ENCODE assay signal across 30 mouse cellular contexts in genomic region chr4:43236898-43237297, GRCm38 (mm10). TPM values are rescaled to one million over a fixed set of nuclear protein-coding genes. Genes with fewer than 3 reads are reported as not detected.
"Had no signal": no experiment of that assay in that cellular context is flagged by ENCODE, and none has a peak within 500 bp of the region (broad histone marks: within the 10 kb centered on the region; RNA-seq: fewer than 3 reads in every experiment).

No protein-coding gene starts in this region.

- DNase-seq: heart, postnatal 10 days; heart, postnatal 36 days; kidney, adult 11 months; kidney, adult 18-20 months; kidney, adult 2 months; kidney, adult 8-10 months; kidney, adult 9 months; kidney, postnatal 10 days; kidney, postnatal 14 days; kidney, postnatal 25 days; kidney, postnatal 36 days; kidney, postnatal 4 days; layer of hippocampus, adult 9-11 months; layer of hippocampus, postnatal 36 days had no signal

- H3K4me3 ChIP-seq: heart, embryonic 12.5 days; heart, embryonic 13.5 days; heart, embryonic 15.5 days; hindbrain, embryonic 10.5 days; hindbrain, embryonic 12.5 days; hindbrain, embryonic 13.5 days; hindbrain, embryonic 15.5 days; intestine, embryonic 15.5 days; kidney, embryonic 15.5 days; layer of hippocampus, adult 2 months; left cerebral cortex, adult 2 months had no signal

- H3K36me3 ChIP-seq: heart, embryonic 15.5 days; intestine, embryonic 15.5 days; kidney, embryonic 15.5 days had no signal

- H3K4me2 ChIP-seq: heart, embryonic 11.5 days; heart, embryonic 12.5 days; heart, embryonic 13.5 days; heart, embryonic 15.5 days; hindbrain, embryonic 12.5 days; hindbrain, embryonic 13.5 days; hindbrain, embryonic 14.5 days; hindbrain, embryonic 15.5 days; intestine, embryonic 15.5 days; kidney, embryonic 15.5 days had no signal

- H3K4me1 ChIP-seq: heart, embryonic 12.5 days; heart, embryonic 13.5 days; heart, embryonic 15.5 days; hindbrain, embryonic 12.5 days; hindbrain, embryonic 13.5 days; hindbrain, embryonic 15.5 days; intestine, embryonic 15.5 days; kidney, embryonic 15.5 days had no signal

- H3K27ac ChIP-seq: heart, embryonic 13.5 days; heart, embryonic 15.5 days; hindbrain, embryonic 10.5 days; hindbrain, embryonic 12.5 days; hindbrain, embryonic 13.5 days; hindbrain, embryonic 14.5 days; hindbrain, embryonic 15.5 days; hindbrain, postnatal 0 days; intestine, embryonic 15.5 days; kidney, embryonic 15.5 days; kidney, postnatal 0 days; layer of hippocampus, adult 2 months; left cerebral cortex, adult 2 months had no signal

- H3K9me3 ChIP-seq: heart, embryonic 12.5 days; heart, embryonic 13.5 days; heart, embryonic 15.5 days; hindbrain, embryonic 10.5 days; hindbrain, embryonic 12.5 days; hindbrain, embryonic 13.5 days; hindbrain, embryonic 15.5 days; intestine, embryonic 15.5 days; kidney, embryonic 15.5 days had no signal

- H3K27me3 ChIP-seq: heart, embryonic 12.5 days; heart, embryonic 13.5 days; heart, embryonic 15.5 days; hindbrain, embryonic 12.5 days; hindbrain, embryonic 13.5 days; hindbrain, embryonic 15.5 days; intestine, embryonic 15.5 days; kidney, embryonic 15.5 days had no signal

- H3K9ac ChIP-seq: heart, embryonic 12.5 days; heart, embryonic 13.5 days; heart, embryonic 15.5 days; hindbrain, embryonic 12.5 days; hindbrain, embryonic 13.5 days; hindbrain, embryonic 14.5 days; hindbrain, embryonic 15.5 days; intestine, embryonic 15.5 days; kidney, embryonic 15.5 days had no signal

RNA-seq across cellular contexts. Expression of gene Atp8b5, which starts 30.1 kb away (rescaled TPM):
- polyA plus RNA-seq: heart, embryonic 12.5 days; inflammation-experienced regulatory T-cells, adult 6 months had no signal
